Comparison of ENCODE assay signal across 28 mouse cellular contexts in genomic region chr4:150973264-150973663, GRCm38 (mm10). TPM values are rescaled to one million over a fixed set of nuclear protein-coding genes. Genes with fewer than 3 reads are reported as not detected.
DNase-seq lines count a peak whose midpoint lies in the region; ATAC-seq lines count a peak whose summit lies in the region.
"Had no signal": no experiment of that assay in that cellular context is flagged by ENCODE, and none has a peak within 500 bp of the region (broad histone marks: within the 10 kb centered on the region; RNA-seq: fewer than 3 reads in every experiment).

No protein-coding gene starts in this region.

- no peaks in the 10 kb centered on the region for H3K36me3 ChIP-seq in midbrain, embryonic 14.5 days (ENCODE audit: control insufficient read depth, insufficient read depth, low read length)
- H3K36me3 ChIP-seq: G1E; hindbrain, embryonic 15.5 days; intestine, embryonic 15.5 days; liver, embryonic 15.5 days; midbrain, embryonic 13.5 days had no signal

- no peak overlapping the region for H3K4me3 ChIP-seq in midbrain, embryonic 14.5 days (replicated peaks; ENCODE audit: low read depth, low read length)
- H3K4me3 ChIP-seq: hindbrain, embryonic 15.5 days; intestine, embryonic 15.5 days; liver, embryonic 15.5 days; midbrain, embryonic 13.5 days had no signal

- no peaks in the 10 kb centered on the region for H3K27me3 ChIP-seq in midbrain, embryonic 14.5 days (ENCODE audit: control insufficient read depth, insufficient read depth, low read length)
- H3K27me3 ChIP-seq: hindbrain, embryonic 15.5 days; intestine, embryonic 15.5 days; liver, embryonic 15.5 days; midbrain, embryonic 13.5 days had no signal

- peak; percentile 80 for DNase-seq in 3134 (ENCODE audit: extremely low read depth, insufficient read length, low spot score)
- DNase-seq in 416B (ENCODE audit: low read depth), result peak; percentile 87
- peak; percentile 47 to 50 for DNase-seq in adrenal gland, adult 18-20 months (ENCODE audit: low spot score in 2 of 2)
- peak; percentile 77 for DNase-seq in brain, adult 2 months (ENCODE audit: low read depth, low spot score)
- no peak for DNase-seq in midbrain, embryonic 14.5 days
- DNase-seq in gastrocnemius, postnatal 36 days, result no peak
- no peak for DNase-seq in testis, postnatal 10 days (ENCODE audit: low spot score)
- DNase-seq: cerebellum, adult 11 months; embryo, embryonic 11 days; heart, adult 18-20 months; heart, postnatal 4 days; kidney, adult 9 months; kidney, postnatal 25 days; right cerebral cortex, postnatal 25 days had no signal

- 86% methylated on average over 8 of the region's 8 CpGs for WGBS in midbrain, embryonic 14.5 days

- H3K9ac ChIP-seq in midbrain, embryonic 14.5 days (replicated peaks; ENCODE audit: low read length), result no peak overlapping the region
- H3K9ac ChIP-seq: hindbrain, embryonic 15.5 days; intestine, embryonic 15.5 days; liver, embryonic 15.5 days; midbrain, embryonic 13.5 days had no signal

- no peak overlapping the region for H3K4me2 ChIP-seq in midbrain, embryonic 14.5 days (ENCODE audit: low read length)
- H3K4me2 ChIP-seq: hindbrain, embryonic 15.5 days; intestine, embryonic 15.5 days; liver, embryonic 15.5 days; midbrain, embryonic 13.5 days had no signal

- H3K27ac ChIP-seq in midbrain, embryonic 14.5 days (replicated peaks; ENCODE audit: low read depth, low read length), result no peak overlapping the region
- H3K27ac ChIP-seq: hindbrain, embryonic 15.5 days; intestine, embryonic 15.5 days; liver, embryonic 15.5 days; midbrain, embryonic 13.5 days had no signal

- ATAC-seq in midbrain, embryonic 14.5 days (ENCODE audit: low FRiP score, low TSS enrichment), result no peak
- ATAC-seq: forebrain, embryonic 16.5 days; intestine, embryonic 15.5 days; midbrain, embryonic 13.5 days had no signal

- intact Hi-C loops in gastrocnemius, postnatal 36 days (cut with DNase I), result no loop called here

- H3K9me3 ChIP-seq in midbrain, embryonic 14.5 days (ENCODE audit: control insufficient read depth, low read length), result no peaks in the 10 kb centered on the region
- H3K9me3 ChIP-seq: G1E; hindbrain, embryonic 15.5 days; intestine, embryonic 15.5 days; liver, embryonic 15.5 days; midbrain, embryonic 13.5 days had no signal

- no peaks in the 10 kb centered on the region for H3K4me1 ChIP-seq in midbrain, embryonic 14.5 days (ENCODE audit: control insufficient read depth, insufficient read depth, low read length)
- H3K4me1 ChIP-seq: hindbrain, embryonic 15.5 days; intestine, embryonic 15.5 days; liver, embryonic 15.5 days; midbrain, embryonic 13.5 days had no signal

RNA-seq across cellular contexts. Expression of gene Uts2, which starts 23.6 kb away (rescaled TPM):
- not detected for total RNA-seq in adrenal gland, adult 18-20 months (2021)
- polyA plus RNA-seq in midbrain, embryonic 14.5 days (2014; fragmentation: Nextera tagmentation; extraction: Ambion mirVana), result not detected in 2 replicates
- not detected for total RNA-seq in gastrocnemius, postnatal 36 days (2021)
- total RNA-seq: G1E; heart, adult 18-20 months; heart, postnatal 4 days; left cerebral cortex, postnatal 25 days had no signal
- polyA plus RNA-seq: embryonic facial prominence, embryonic 14.5 days; forebrain, embryonic 16.5 days; G1E; heart, embryonic 14.5 days; intestine, embryonic 15.5 days; limb, embryonic 14.5 days; liver, embryonic 15.5 days; lung, embryonic 16.5 days; midbrain, embryonic 13.5 days; spleen, adult 2 months; stomach, embryonic 14.5 days; urinary bladder, adult 2 months had no signal

RNA-seq across cellular contexts. Expression of gene Tnfrsf9, which starts 58.9 kb away (rescaled TPM):
- total RNA-seq in adrenal gland, adult 18-20 months (2021), result under 1 TPM in 1 of 2 experiments, not detected in 1; 0.33 TPM
- polyA plus RNA-seq in midbrain, embryonic 14.5 days (2014; fragmentation: Nextera tagmentation; extraction: Ambion mirVana), result 0.13 TPM in 1 of 2 replicates, not detected in the other
- total RNA-seq in gastrocnemius, postnatal 36 days (2021), result under 1 TPM in 1 of 2 experiments, not detected in 1; 0.30 TPM

RNA-seq across cellular contexts. Expression of gene Park7, which starts 59.0 kb away (rescaled TPM):
- 100 to 1,000 TPM; 279 to 299 TPM for total RNA-seq in adrenal gland, adult 18-20 months (2021)
- polyA plus RNA-seq in midbrain, embryonic 14.5 days (2014; fragmentation: Nextera tagmentation; extraction: Ambion mirVana), result 367 and 400 TPM in 2 replicates
- 100 to 1,000 TPM; 795 to 846 TPM for total RNA-seq in gastrocnemius, postnatal 36 days (2021)

Comparison
In these comparisons a context has a peak if more than half of its experiments do, and no peak if none do; other contexts are left out.
1. DNase-seq: peak in 3134 (single experiment), 416B (single experiment), adrenal gland, adult 18-20 months (2 of 2) and brain, adult 2 months (single experiment); none in midbrain, embryonic 14.5 days (single experiment), gastrocnemius, postnatal 36 days (0 of 2) and testis, postnatal 10 days (single experiment).